Mouse (Mus musculus) hematopoietic stem cell, adult 5-6 weeks (primary cell): ENCODE measurements around the gene 9130213A22Rik. TPM values are rescaled to one million over a fixed set of nuclear protein-coding genes. Genes with fewer than 3 reads are reported as not detected.
A peak's percentile ranks its signal among the peaks of the same experiment; 100 is the strongest.

ENCODE experiments used
- ATAC-seq, 2 experiments: fragments of 125-278 bp in 1 of 2; replicated peaks in 1 of 2; 2 replicates each; pipeline ENCODE4 v1.8.0; 2016 to 2017; ENCODE audit warnings: inconsistent platforms in 2 of 2, mild to moderate bottlenecking in 2 of 2, moderate number of reproducible peaks in 2 of 2, low read depth in 1 of 2, moderate TSS enrichment in 1 of 2; ENCODE audit not compliant: low FRiP score in 2 of 2, poor library complexity in 2 of 2, severe bottlenecking in 2 of 2, insufficient read depth in 1 of 2, low TSS enrichment in 1 of 2
- total RNA-seq: library from RNA; stranded (forward); fragments of 172-1452, 232-1000 nt; gene quantifications from 2 replicates; pipeline ENCODE4 v1.2.3, GENCODE M21; 2017

Gene 9130213A22Rik
- total RNA-seq, 1 experiment from 2014 or later: not detected

DNA sequence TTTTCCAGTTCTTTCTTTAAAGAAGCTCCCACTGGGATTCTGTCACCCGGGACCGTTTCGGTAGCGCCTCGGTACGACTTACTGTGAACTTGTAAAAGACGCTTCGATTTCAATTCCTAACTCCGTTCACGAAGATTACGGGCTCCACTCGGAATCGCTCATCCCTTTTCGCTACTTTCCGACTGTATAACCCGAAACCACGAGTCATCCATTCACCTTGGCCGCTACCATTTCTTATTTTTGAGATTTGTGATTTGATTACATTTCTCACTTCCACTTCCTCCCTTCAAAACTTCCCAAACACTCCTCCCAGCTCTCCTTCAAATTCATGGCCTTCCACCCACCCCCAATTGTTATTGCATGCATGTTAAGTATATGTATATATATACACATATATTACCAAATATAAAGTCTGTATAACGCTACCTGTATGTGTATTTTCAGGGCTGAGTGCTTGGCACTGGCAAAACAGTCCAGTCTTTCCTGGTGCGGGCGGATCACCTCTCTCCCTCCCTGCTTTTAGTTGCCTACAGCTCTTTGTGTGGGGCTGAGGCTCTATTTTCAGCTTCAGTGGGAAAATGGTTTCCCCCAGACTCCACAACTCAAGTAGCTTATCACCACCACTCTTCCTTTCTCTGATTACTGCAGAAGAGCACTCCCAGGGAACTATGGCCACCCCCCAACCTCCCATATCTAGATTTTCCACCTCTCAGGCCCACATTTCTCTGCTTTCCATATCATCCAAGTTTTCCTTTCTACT lies 11.2 kb downstream of the 9130213A22Rik start:
- ATAC-seq: no peak

DNA sequence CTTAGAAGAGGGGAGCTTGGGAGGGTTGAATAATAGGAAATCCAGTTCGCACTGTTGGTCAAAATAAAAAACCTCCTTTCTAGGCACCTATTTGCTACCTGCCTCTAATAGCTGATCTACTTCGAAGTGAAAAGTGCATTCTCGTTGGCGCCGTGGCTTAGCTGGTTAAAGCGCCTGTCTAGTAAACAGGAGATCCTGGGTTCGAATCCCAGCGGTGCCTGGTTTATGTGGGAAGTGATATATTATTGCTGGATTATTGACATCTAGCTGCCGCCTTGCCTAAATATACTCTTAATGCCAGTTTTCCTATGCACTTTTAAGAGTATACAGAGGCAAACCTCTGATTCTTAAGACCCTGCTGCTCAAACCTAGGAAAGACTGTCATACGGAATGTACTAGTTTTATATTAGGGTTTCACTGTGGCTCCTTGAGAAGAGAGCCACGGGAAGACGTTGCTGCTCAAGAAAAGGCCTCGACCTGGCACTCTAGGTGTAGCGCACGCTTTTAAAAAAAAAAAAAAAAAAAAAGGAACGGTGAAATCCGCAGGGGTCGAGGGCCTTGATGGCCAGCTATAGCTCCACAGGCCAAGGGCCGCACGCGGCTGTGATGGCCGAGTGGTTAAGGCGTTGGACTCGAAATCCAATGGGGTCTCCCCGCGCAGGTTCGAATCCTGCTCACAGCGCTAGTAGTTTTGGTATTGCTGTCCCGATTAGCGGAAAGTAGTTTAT lies 11.9 kb downstream of the 9130213A22Rik start:
- ATAC-seq: peak; percentile 44 to 54

DNA sequence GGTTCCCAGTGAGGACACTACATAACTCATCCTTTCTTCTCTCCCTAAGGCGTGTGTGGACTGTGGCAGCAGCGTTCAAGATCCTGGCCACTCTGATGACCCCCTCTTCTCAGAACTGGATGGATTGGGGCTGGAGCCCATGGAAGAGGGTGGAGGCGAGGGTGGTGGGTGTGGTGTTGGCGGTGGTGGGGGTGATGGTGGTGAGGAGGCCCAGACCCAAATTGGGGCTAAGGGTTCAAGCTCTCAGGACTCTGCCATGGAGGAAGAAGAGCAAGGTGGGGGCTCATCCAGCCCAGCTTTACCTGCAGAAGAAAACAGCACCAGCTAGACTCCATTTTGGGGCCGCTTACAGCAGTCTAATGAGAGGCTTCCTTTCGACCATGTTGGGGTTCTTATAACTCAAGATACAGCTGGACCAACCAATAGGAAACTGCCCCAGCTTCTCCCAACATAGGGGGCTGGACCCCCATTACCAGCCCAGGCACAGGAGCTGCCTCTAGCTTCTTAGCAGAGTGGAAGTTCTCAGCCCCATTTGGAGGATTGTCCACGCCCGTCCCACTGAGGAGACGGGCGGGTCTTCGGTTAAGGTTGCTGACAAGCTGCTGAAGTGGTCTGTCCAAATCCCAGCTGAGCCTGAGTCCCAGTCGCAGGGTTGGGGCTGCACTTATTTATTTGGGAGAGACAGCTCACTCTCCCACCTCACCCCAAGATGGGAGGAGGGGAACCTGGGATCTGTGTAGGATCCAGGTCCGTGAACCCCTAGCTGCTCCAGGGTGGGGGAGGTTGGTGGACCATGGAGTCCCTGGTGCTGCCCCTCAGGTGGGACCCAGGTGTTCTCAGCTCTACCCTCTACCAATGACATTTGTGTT lies 13.1 kb downstream of the 9130213A22Rik start:
- no peak for ATAC-seq

DNA sequence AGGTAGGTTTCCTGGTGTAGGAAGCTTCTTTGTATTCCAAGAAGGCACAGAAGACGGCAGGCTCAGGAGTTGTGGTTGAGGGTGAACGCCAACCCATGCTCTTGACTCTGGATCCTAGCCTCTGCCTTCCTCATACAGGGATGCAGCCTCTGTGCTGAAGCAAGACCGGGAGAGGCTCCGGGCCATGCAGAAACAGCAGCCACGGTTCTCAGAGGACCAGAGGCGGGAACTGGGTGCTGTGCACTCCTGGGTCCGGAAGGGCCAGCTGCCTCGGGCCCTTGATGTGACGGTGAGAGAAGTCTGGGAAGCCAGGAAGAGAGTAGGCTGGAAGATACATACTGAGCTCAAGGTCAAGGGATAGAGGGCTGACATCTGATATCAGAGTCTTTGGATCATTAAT lies 14.2 kb downstream of the 9130213A22Rik start:
- no peak for ATAC-seq

DNA sequence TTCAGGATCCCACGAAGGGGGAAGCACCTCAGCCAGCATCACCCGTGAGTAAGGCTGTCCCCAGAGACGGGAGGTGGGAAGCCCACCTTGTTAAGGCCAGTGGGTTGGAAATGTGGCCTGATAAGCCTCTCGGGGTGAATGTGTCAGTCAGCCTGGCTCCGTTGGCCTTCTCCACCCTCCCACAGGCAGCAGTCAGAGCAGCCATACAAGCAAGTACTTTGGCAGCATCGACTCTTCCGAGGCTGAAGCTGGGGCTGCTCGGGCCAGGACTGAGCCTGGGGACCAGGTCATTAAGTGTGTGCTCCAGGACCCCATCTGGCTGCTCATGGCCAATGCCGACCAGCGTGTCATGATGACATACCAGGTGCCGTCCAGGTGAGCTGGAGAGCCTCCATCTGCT lies 14.7 kb downstream of the 9130213A22Rik start:
- ATAC-seq: no peak

DNA sequence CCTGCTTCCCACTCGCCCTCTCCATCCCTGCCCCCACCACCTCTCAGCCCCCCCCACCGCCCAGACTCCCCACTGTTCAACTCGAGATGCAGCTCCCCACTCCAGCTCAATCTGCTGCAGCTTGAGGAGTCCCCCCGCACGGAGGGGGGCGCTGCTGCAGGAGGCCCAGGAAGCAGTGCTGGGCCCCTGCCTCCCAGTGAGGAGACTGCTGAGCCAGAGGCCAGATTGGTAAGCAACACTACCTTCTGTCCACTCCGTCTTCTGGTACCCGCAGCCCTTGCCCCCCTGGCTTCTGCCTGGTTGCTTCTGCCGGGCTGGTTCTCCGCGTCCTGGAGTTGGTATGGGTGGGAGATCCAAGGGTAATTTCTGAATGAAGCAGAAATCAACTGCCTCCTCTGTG lies 15.5 kb downstream of the 9130213A22Rik start:
- no peak for ATAC-seq

DNA sequence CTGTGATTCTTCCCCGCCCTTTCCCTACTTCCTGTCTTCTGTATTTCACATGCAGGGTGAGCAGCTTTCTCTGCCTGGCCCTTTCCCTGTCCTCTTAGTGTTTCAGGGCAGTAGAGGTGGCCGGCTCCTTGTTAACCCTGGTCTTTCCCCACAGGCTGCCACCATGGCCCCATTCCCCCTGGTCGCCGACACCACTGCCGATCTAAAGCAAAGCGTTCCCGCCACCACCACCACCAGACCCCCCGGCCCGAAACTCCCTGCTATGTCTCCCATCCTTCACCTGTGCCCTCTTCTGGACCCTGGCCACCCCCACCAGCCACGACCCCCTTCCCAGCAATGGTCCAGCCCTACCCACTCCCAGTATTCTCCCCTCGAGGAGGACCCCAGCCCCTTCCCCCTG lies 16.1 kb downstream of the 9130213A22Rik start:
- ATAC-seq: no peak

DNA sequence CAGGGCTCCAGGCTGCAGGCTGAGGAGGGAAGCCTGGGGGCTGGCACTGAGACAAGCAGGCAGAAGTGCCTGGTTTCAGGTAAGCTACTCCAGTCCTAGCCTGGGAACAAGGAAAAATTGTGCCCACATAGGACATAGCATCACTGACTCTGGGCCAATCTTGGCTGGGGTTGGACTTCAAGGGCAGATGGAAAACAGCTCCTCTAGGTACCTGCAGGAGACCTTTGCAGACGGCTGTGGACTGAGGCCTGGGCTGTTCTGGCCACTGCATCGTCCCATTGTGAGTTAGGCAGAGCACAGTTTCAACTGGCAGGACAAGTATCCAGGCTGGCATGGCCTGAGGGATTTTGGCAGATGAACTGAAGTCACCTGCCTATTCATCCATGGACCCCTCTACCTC lies 16.6 kb downstream of the 9130213A22Rik start:
- ATAC-seq: no peak

DNA sequence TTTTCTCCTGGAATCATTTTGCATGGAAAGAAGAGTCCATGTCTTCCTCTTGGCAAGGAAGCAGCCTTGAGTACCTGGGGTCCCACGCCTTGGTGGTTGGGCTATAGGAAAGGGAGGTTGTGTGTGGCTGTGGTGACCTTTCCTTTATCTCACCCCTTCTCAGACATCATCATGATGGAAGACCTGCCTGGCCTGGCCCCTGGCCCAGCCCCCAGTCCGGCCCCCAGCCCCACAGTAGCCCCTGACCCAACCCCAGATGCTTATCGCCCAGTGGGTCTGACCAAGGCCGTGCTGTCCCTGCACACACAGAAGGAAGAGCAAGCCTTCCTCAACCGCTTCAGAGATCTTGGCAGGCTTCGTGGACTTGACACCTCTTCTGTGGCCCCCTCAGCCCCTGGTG lies 17.2 kb downstream of the 9130213A22Rik start:
- ATAC-seq: no peak

DNA sequence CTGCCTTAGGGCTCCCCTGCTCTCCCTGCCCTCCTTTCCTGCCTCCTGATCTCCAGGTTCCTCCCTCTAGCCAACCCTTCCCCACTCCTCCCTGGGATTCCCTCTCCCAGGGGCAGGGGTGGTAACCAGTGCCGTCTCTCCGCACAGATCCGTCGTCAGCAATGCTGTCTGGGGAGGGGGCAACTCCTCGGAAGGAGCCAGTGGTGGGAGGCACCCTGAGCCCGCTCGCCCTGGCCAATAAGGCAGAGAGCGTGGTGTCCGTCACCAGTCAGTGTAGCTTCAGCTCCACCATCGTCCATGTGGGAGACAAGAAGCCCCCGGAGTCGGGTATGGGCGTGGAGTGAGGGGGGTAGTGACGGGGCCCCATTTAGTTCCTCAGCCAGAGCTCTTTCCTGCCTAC lies 17.9 kb downstream of the 9130213A22Rik start:
- ATAC-seq: no peak

DNA sequence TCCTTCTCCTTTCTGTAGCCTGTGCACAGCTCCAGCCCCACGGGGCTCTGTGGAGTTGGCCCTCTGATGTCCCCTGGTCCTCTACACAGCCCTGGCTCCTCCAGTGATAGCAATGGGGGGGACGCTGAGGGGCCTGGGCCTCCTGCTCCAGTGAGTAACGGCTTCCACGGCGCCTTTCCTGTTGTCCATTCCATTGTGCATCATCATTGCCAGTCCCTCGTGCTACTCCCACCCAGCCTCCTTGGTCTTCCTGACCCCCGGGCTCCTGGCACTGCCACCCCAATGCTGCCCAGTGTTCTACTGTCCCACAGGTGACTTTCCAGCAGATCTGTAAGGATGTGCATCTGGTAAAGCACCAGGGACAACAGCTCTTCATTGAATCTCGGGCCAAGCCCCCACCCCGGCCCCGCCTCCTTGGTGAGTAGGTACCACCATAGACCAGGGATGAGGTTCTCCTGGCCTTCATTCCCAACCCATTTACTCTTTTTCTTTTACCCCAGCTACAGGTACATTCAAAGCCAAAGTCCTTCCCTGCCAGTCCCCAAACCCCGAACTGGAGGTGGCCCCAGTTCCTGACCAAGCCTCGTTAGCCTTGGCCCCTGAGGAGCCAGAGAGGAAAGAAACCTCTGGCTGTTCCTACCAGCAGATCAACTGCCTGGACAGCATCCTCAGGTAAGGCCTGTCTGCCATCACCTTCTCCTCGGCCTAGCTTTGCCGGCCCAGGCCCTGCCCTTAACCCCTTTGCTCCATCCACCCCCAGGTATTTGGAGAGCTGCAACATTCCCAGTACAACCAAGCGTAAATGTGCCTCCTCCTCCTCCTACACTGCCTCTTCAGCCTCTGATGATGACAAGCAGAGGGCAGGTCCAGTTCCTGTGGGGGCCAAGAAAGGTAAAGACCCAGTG lies 18.6 kb downstream of the 9130213A22Rik start:
- ATAC-seq: no peak

DNA sequence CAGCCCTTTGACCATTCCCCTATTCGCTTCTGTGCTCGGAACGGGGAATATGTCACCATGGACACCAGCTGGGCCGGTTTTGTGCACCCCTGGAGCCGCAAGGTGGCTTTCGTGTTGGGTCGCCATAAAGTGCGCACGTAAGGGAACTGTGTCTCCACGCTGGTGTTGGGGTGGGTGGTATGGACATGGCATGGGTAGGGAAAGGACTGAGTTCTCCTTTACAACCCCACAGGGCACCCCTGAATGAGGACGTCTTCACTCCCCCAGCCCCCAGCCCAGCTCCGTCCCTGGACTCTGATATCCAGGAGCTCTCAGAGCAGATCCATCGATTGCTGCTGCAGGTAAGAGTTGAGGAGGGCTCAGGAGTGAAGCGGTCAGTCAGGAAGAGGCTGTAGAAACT lies 19.3 kb downstream of the 9130213A22Rik start:
- no peak for ATAC-seq

DNA sequence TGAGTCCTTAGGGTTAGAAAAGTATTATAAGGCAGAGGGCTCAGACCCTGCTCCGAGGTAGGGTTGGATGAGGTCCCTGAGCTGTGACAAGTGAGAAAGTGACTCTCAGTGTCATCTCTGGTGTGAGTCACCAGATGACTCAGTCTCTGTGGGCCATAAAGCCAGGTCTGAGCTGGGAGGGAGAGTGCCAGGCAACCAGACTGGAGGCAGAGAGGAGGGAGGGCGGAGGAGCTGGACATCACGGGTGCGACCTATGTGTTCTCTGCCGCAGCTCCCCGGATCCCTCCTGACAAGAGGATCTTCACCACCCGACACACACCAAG lies 20.0 kb downstream of the 9130213A22Rik start:
- ATAC-seq: no peak

DNA sequence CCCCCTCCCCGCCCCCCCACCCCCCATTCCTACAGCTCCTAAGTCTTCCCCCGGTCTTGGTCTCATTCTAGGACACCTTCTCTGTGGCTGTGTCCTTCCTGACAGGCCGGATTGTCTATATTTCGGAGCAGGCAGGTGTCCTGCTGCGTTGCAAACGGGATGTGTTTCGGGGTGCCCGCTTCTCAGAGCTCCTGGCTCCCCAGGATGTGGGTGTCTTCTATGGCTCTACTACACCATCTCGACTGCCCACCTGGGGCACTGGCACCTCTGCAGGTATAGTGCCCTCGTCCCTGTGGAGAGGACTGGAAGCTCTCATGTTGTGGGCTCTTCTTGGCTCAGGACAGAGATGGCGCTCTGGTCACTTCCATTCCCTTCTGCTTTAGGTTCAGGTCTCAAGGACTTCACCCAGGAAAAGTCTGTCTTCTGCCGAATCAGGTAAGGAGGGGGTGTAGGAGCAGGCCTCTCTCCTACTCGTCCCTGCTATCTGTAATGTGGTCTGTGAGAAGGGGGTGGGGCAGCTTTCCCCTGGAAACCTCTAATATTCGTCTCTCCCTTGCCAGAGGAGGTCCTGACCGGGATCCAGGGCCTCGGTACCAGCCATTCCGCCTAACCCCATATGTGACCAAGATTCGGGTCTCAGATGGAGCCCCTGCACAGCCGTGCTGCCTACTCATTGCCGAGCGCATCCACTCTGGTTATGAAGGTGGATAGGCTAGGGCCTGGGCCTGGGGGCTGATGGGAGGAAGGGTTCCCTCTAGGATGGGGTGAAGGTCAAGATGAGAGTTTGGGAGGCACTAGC lies 20.6 kb downstream of the 9130213A22Rik start:
- no peak for ATAC-seq

DNA sequence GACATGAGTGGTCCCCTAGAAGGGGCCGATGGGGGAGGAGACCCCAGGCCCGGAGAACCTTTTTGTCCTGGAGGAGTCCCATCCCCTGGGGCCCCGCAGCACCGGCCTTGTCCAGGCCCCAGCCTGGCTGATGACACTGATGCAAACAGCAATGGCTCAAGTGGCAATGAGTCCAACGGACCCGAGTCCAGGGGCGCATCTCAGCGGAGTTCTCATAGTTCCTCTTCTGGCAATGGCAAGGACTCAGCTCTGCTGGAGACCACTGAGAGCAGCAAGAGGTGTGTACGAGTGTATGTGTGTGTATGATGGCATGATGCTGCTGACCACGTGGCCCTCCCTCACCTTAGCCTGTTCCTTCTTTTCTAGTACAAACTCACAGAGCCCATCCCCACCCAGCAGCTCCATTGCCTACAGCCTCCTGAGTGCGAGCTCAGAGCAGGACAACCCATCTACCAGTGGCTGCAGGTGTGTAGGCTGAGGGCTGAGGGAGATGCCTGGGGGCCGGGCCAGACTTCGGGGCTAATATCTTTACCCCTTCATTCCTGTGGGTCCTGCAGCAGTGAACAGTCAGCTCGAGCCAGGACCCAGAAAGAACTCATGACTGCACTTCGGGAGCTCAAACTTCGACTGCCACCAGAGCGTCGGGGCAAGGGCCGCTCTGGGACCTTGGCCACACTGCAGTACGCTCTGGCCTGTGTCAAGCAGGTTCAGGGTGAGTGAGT lies 21.6 kb downstream of the 9130213A22Rik start:
- no peak for ATAC-seq

DNA sequence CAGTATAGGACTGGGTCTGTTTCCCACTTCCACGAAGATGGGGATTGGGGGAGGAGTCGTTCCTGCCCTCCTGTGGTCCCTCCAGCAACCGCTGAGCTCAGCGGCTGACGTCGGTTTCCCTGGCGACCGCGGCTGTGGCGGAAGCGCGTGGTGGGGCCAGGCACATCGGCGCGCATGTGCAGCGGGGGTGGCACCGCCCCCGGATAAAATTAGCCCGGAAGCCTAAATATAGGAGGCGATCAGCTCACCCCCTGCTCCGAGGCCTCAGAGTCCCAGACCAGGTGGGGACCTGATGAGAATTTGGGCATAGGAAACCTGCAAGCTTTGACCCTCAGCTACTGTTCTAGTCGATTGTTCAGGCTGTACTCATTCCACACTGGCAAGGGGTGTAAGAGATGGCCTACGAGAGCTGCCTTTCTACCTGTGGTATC lies 22.5 kb downstream of the 9130213A22Rik start:
- peak; percentile 24 to 25; a peak in 3 of 4 replicates for ATAC-seq
